Mouse (Mus musculus) midbrain, postnatal 0 days (tissue): ENCODE data around the gene Pcmt1. TPM values are rescaled to one million over a fixed set of nuclear protein-coding genes. Genes with fewer than 3 reads are reported as not detected.

ENCODE experiments used
- ATAC-seq: fragments of 200-750 bp; cut with Nextera tagmentation; 2 replicates; pipeline ENCODE4 v1.8.0; 2017; ENCODE audit warnings: moderate number of reproducible peaks, mild to moderate bottlenecking, moderate TSS enrichment, moderate library complexity; ENCODE audit not compliant: low FRiP score
- DNase-seq: peaks from one replicate; pipeline ENCODE4 v3.0.0-alpha.2; 2015; ENCODE audit warnings: low spot score
- H3K27ac ChIP-seq: fragments of 300-500 bp; sonication (generic); 2 replicates; pipeline ENCODE4 v1.5.1; 2014; ENCODE audit warnings: low read depth, mild to moderate bottlenecking, low read length, mixed read lengths
- H3K27me3 ChIP-seq: fragments of 300-500 bp; sonication (generic); 2 replicates; pipeline ENCODE4 v1.6.1; 2014; ENCODE audit warnings: low read length, control low read depth, mixed read lengths; ENCODE audit not compliant: insufficient read depth
- H3K36me3 ChIP-seq: fragments of 300-500 bp; sonication (generic); 2 replicates; pipeline ENCODE4 v1.6.1; 2014; ENCODE audit warnings: low read length, control low read depth, mixed read lengths; ENCODE audit not compliant: insufficient read depth
- H3K4me1 ChIP-seq: fragments of 300-500 bp; sonication (generic); 2 replicates; pipeline ENCODE4 v1.6.1; 2014; ENCODE audit warnings: mild to moderate bottlenecking, control low read depth, antibody characterized with exemption, low read length, mixed read lengths; ENCODE audit not compliant: insufficient read depth
- H3K4me2 ChIP-seq: fragments of 300-500 bp; sonication (generic); 2 replicates; pipeline ENCODE4 v1.6.1; 2014; ENCODE audit warnings: low read depth, mild to moderate bottlenecking, low read length, mixed read lengths; ENCODE audit not compliant: poor library complexity, severe bottlenecking
- H3K4me3 ChIP-seq: fragments of 300-500 bp; sonication (generic); 2 replicates; pipeline ENCODE4 v1.5.1; 2014; ENCODE audit warnings: low read depth, mild to moderate bottlenecking, low read length, moderate library complexity
- H3K9ac ChIP-seq: fragments of 300-500 bp; sonication (generic); replicated peaks from 2 replicates; pipeline ENCODE4 v1.6.1; 2014; ENCODE audit warnings: mild to moderate bottlenecking, low read length, moderate library complexity, mixed read lengths; ENCODE audit not compliant: poor library complexity, severe bottlenecking
- H3K9me3 ChIP-seq: fragments of 300-500 bp; sonication (generic); 2 replicates; pipeline ENCODE4 v1.6.1; 2016; ENCODE audit warnings: low read length, control low read depth
- CTCF ChIP-seq: IDR thresholded peaks from 2 replicates; pipeline ENCODE4 v1.5.1; 2016; ENCODE audit warnings: antibody characterized with exemption, mild to moderate bottlenecking
- WGBS: fragments of 180-500 bp; shearing (Covaris S2); extraction: QIAGEN DNeasy Blood & Tissue Kit; methylation state at CpG from one replicate; pipeline ENCODE4 v1.1.7; 2014; 5-methylcytosine and 5-hydroxymethylcytosine counted together
- polyA plus RNA-seq: library from polyadenylated mRNA; unstranded; fragments of >200 nt; fragmentation: Nextera tagmentation; extraction: Ambion mirVana; gene quantifications from 2 replicates; pipeline ENCODE4 v1.2.1, GENCODE M21; 2015
- total RNA-seq: library from RNA; depleted of rRNA; stranded (reverse); fragments of >200 nt; gene quantifications from 2 replicates; pipeline ENCODE4 v1.2.3, GENCODE M21; 2014

The Pcmt1 gene
- total and polyA plus RNA-seq, 2 experiments from 2014 or later, result 70.6 to 179 TPM

DNA sequence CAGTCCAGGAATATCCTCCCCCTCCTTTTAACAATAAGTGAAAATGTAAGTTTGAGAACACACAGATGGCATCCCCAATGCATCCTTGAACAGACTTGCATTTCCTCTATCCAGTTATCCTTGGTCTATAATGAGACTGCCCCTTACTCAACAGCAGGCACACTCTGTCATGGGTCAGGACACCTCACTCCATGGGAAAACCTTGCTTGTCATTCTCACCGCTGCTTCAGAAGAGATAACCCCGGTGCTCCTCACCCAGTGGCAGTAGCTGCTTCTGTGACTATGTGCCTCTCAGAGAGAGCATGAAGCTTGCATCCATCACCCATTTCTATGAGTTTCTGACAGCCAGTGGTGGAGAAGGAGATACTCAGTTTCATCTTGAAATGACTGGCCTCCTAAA is 74.5 kb downstream of the Pcmt1 start:
- H3K9me3 ChIP-seq, result no peaks in the 10 kb centered on the region
- DNase-seq (no peak), ATAC-seq (no peak)
- no peaks in the 10 kb centered on the region for H3K27me3 ChIP-seq
- no peak overlapping the region for H3K27ac ChIP-seq
- no peak for TF ChIP-seq CTCF
- peaks cover 14% of the 10 kb centered on the region for H3K36me3 ChIP-seq
- no peak overlapping the region for H3K4me2 ChIP-seq
- H3K4me3 ChIP-seq, result no peak overlapping the region
- no peaks in the 10 kb centered on the region for H3K4me1 ChIP-seq
- H3K9ac ChIP-seq, result no peak overlapping the region
- WGBS, result 95% methylated on average over 2 of the region's 2 CpGs

DNA sequence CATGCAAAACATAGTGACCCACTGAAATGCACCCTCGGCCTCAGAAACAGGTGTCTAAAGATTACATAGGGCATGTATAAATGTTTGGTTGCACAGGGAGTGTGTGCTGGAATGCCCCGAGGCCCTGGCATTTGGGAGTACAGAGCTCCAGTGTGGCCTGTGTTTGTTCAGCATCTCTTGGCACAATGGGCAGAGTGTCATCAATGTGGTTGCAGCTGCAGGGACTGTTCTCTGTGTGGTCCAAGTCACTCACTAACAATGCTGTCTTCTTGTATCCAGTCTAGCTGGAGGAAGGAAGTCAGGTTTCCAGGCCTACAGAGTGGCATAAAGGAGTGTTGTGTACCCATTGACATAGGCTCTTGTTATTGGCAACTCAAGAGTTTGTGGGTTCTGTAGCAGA is 75.8 kb downstream of the Pcmt1 start:
- Histone ChIP-seq H3K27ac (no peak overlapping the region), H3K36me3 (peaks cover 8% of the 10 kb centered on the region), H3K4me1 (no peaks in the 10 kb centered on the region), H3K4me2 (no peak overlapping the region), H3K9me3 (no peaks in the 10 kb centered on the region), H3K4me3 (no peak overlapping the region), H3K9ac (no peak overlapping the region), H3K27me3 (no peaks in the 10 kb centered on the region)
- no peak for TF ChIP-seq CTCF
- 71% methylated on average over 2 of the region's 2 CpGs for WGBS
- ATAC-seq, result no peak
- DNase-seq, result peak; percentile 49

DNA sequence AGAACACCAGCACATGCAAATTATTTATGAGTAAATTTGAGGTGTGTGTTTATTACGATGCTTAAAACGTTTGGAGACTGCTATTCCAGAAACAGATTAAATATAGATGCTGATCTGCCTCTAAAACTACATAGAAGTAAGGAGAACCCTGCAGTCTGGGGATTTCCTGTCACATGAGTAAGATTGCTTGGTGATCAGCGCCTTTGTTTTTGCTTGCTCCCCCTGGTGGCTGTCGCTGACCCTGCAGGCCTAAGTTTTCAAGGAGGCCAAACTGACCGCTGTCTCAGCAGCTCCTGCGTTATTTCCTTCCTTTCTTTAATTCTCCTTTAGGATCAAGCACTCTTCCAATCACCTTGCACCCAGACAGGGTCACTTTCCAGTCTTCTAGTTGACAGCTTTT is 80.3 kb downstream of the Pcmt1 start:
- no peak overlapping the region for H3K4me3 ChIP-seq
- no peaks in the 10 kb centered on the region for H3K27me3 ChIP-seq
- DNase-seq (peak; percentile 78), ATAC-seq (peak; percentile 19; the same call in 1 of the 2 replicates)
- 10% methylated on average over 6 of the region's 6 CpGs for WGBS
- H3K4me1 ChIP-seq, result no peaks in the 10 kb centered on the region
- TF ChIP-seq CTCF, result peak; percentile 91
- H3K4me2 ChIP-seq, result no peak overlapping the region
- H3K9me3 ChIP-seq, result no peaks in the 10 kb centered on the region
- H3K36me3 ChIP-seq, result no peaks in the 10 kb centered on the region; the same call in 1 of the 2 replicates
- no peak overlapping the region for H3K27ac ChIP-seq
- no peak overlapping the region for H3K9ac ChIP-seq

DNA sequence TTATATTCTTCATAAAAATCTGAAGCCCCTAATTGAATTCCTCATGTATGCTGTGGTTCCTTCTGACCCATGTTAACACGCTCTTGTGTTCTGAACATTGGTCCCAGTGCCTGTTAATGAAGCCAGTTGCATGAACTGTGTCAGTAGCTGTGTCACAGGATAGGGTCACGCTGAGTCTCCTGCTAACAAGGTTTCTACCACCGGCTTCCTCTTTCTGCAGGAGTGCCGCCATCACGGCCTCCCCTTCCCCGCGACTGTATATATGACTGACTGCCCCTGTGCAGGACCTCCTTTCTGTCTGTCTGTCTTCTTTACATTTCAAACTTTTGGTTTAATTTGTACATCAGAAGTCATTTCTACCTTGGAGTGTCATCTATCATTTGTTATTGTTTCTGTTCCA is 82.8 kb downstream of the Pcmt1 start:
- H3K36me3 ChIP-seq, result no peaks in the 10 kb centered on the region
- H3K27ac ChIP-seq, result no peak overlapping the region
- H3K4me2 ChIP-seq, result no peak overlapping the region
- H3K27me3 ChIP-seq, result no peaks in the 10 kb centered on the region
- DNase-seq (no peak), ATAC-seq (no peak)
- H3K9me3 ChIP-seq, result no peaks in the 10 kb centered on the region
- no peak overlapping the region for H3K4me3 ChIP-seq
- 90% methylated on average over 7 of the region's 7 CpGs for WGBS
- TF ChIP-seq CTCF, result no peak
- H3K9ac ChIP-seq, result no peak overlapping the region
- H3K4me1 ChIP-seq, result no peaks in the 10 kb centered on the region

DNA sequence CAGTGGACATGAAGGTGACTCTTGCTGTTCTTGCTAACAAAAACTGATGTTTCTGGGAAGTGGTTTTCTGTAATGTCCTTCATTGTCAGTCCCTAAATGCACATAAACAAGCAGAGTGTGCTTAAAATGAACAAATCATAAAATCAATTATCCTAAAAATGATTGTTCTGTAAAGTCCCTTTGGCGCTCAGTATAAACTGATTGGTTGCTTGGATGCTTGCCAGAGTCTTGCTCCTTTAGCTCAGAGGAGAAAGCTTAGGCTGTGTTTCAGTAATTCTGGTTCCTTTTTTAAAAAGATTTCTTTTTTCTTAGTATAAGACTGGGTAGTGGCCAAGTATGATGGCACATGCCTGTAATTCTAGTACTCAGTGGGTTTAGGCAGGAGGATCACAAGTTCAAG is 84.7 kb downstream of the Pcmt1 start:
- Histone ChIP-seq H3K9me3 (no peaks in the 10 kb centered on the region), H3K4me2 (no peak overlapping the region), H3K27ac (no peak overlapping the region), H3K27me3 (no peaks in the 10 kb centered on the region), H3K36me3 (no peaks in the 10 kb centered on the region), H3K4me1 (peaks cover 12% of the 10 kb centered on the region), H3K9ac (0 out of 2 replicates have a peak overlapping the region, but pooled peaks have one; percentile 29), H3K4me3 (no peak overlapping the region)
- no peak for DNase-seq
- no peak for TF ChIP-seq CTCF
- 64% methylated on average over 1 of the region's 1 CpGs for WGBS
- ATAC-seq, result no peak

DNA sequence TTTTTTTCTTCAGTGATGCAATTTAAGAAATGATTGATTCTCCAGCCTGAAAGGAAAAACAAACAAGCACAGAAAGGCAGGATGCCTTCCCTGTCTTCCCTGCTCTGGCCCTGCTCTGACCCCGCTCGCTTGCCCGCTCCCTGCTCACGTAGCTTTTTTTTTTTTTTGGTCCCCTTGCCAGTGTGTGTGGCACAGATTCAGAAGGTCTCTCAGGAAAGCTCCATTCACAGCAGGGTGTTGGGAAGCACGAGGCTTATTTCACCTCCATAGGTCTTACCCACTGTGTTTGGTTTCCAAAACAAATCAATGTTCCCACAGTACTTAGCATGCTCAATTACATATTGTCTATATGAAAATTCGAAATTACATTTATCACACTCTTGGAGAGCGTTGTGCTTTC is 86.1 kb downstream of the Pcmt1 start:
- Histone ChIP-seq H3K9ac (no peak overlapping the region), H3K4me1 (peaks cover 13% of the 10 kb centered on the region), H3K4me3 (no peak overlapping the region), H3K27me3 (no peaks in the 10 kb centered on the region), H3K36me3 (no peaks in the 10 kb centered on the region), H3K27ac (no peak overlapping the region), H3K9me3 (no peaks in the 10 kb centered on the region), H3K4me2 (no peak overlapping the region)
- no peak for ATAC-seq
- WGBS, result 51% methylated on average over 7 of the region's 7 CpGs
- TF ChIP-seq CTCF, result no peak
- no peak for DNase-seq
